Mouse (Mus musculus): Measurements from ENCODE around the gene Npl.

DNA sequence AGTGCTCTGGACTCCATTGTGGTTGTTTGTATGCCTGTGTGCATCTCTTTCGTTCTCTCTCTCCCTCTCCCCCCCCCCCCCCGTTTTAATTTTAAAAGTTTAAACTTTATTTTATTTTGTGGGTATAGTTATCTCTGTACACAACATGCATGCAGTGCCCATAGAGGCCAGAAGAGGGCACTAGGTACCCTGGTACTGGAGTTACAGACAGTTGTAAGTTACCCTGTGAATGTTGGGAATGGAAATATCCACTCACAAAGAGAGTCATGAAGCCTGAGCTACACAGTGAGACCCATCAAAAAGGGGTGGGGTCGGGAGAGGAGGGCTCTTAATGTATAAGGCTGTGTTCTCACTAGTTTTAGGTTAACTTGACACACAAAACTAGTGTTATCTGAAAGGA is 969 bp upstream of the Npl start:
- peak; percentile 34; the same call in 1 of the 2 replicates for TF ChIP-seq CTCF (IDR thresholded peaks at IDR 0.05; ENCODE audit: borderline replicate concordance, insufficient read depth, low read depth, low read length)
- no peak for TF ChIP-seq POLR2A (IDR thresholded peaks at IDR 0.05; ENCODE audit: borderline replicate concordance, insufficient read depth, low read length)

Measured in cerebellum, adult 2 months (tissue).